Mouse (Mus musculus) hindbrain, postnatal 0 days (tissue): ENCODE results near the gene Smok3c. TPM values are rescaled to one million over a fixed set of nuclear protein-coding genes. Genes with fewer than 3 reads are reported as not detected.
A peak's percentile ranks its signal among the peaks of the same experiment; 100 is the strongest.

ENCODE experiments used
- ATAC-seq: fragments of 200-750 bp; cut with Nextera tagmentation; 2 replicates; pipeline ENCODE4 v1.8.0; 2017; ENCODE audit warnings: mild to moderate bottlenecking, moderate TSS enrichment, moderate library complexity
- DNase-seq: peaks from one replicate; pipeline ENCODE4 v3.0.0-alpha.2; 2015; ENCODE audit warnings: low spot score
- H3K27ac ChIP-seq: fragments of 300-500 bp; sonication (generic); 2 replicates; pipeline ENCODE4 v1.5.1; 2014; ENCODE audit warnings: mild to moderate bottlenecking
- H3K27me3 ChIP-seq: fragments of 300-500 bp; sonication (generic); 2 replicates; pipeline ENCODE4 v1.6.1; 2014; ENCODE audit warnings: low read length, mixed read lengths; ENCODE audit not compliant: insufficient read depth
- H3K36me3 ChIP-seq: fragments of 300-500 bp; sonication (generic); 2 replicates; pipeline ENCODE4 v1.6.1; 2014; ENCODE audit warnings: low read length, mixed read lengths; ENCODE audit not compliant: insufficient read depth
- H3K4me1 ChIP-seq: fragments of 300-500 bp; sonication (generic); 2 replicates; pipeline ENCODE4 v1.6.1; 2014; ENCODE audit warnings: antibody characterized with exemption, low read length, mixed read lengths; ENCODE audit not compliant: insufficient read depth
- H3K4me2 ChIP-seq: fragments of 300-500 bp; sonication (generic); 2 replicates; pipeline ENCODE4 v1.6.1; 2014; ENCODE audit warnings: low read depth, mild to moderate bottlenecking, low read length, moderate library complexity, mixed read lengths
- H3K4me3 ChIP-seq: fragments of 300-500 bp; sonication (generic); 2 replicates; pipeline ENCODE4 v1.5.1; 2014; ENCODE audit warnings: low read length
- H3K9ac ChIP-seq: fragments of 300-500 bp; sonication (generic); replicated peaks from 2 replicates; pipeline ENCODE4 v1.6.1; 2014; ENCODE audit warnings: mild to moderate bottlenecking, low read length, moderate library complexity, mixed read lengths
- H3K9me3 ChIP-seq: fragments of 300-500 bp; sonication (generic); 2 replicates; pipeline ENCODE4 v1.6.1; 2016; ENCODE audit warnings: low read length, mixed read lengths
- CTCF ChIP-seq: IDR thresholded peaks from 2 replicates; pipeline ENCODE4 v1.5.1; 2016; ENCODE audit warnings: antibody characterized with exemption, control low read depth, low read depth
- WGBS: fragments of 180-500 bp; shearing (Covaris S2); extraction: QIAGEN DNeasy Blood & Tissue Kit; methylation state at CpG from one replicate; pipeline ENCODE4 v1.1.7; 2014; 5-methylcytosine and 5-hydroxymethylcytosine counted together
- polyA plus RNA-seq: library from polyadenylated mRNA; unstranded; fragments of >200 nt; fragmentation: Nextera tagmentation; extraction: Ambion mirVana; gene quantifications from 2 replicates; pipeline ENCODE4 v1.2.1, GENCODE M21; 2015
- total RNA-seq: library from RNA; depleted of rRNA; stranded (reverse); fragments of >200 nt; gene quantifications from 2 replicates; pipeline ENCODE4 v1.2.3, GENCODE M21; 2014

Gene Smok3c
- total and polyA plus RNA-seq, 2 experiments from 2014 or later: not detected

- Histone ChIP-seq H3K27me3 (no peaks in the 10 kb centered on the region), H3K36me3 (no peaks in the 10 kb centered on the region), H3K4me2 (peak overlapping the region; percentile 69), H3K9me3 (no peaks in the 10 kb centered on the region), H3K9ac (peak overlapping the region; percentile 98), H3K4me3 (peak overlapping the region; percentile 99), H3K4me1 (no peaks in the 10 kb centered on the region), H3K27ac (no peak overlapping the region)
- 71% methylated on average over 2 of the region's 2 CpGs for WGBS
- ATAC-seq (peak; percentile 19; the same call in 1 of the 2 replicates), DNase-seq (peak; percentile 5)
- TF ChIP-seq CTCF: no peak
These were observed 31.5 kb downstream of the Smok3c start for GRCm38 (mm10) chr5:138084507-138084906.

GRCm38 (mm10) chr5:138084996-138085395, 32.0 kb downstream of the Smok3c start, which contains the start of gene Zkscan1:
Zkscan1 (plus strand) TSS chr5:138085084.
- DNase-seq (peak; percentile 94), ATAC-seq (peak; percentile 98)
- WGBS: 0% methylated on average over 27 of the region's 27 CpGs
- Histone ChIP-seq H3K9me3 (no peaks in the 10 kb centered on the region), H3K9ac (peak within 1 kb of the TSS; percentile 98), H3K4me1 (no peaks in the 10 kb centered on the region), H3K36me3 (no peaks in the 10 kb centered on the region), H3K4me2 (peak within 1 kb of the TSS; percentile 69), H3K27me3 (no peaks in the 10 kb centered on the region), H3K27ac (peak within 1 kb of the TSS; percentile 95), H3K4me3 (peak within 1 kb of the TSS; percentile 99)
- TF ChIP-seq CTCF: no peak

DNA sequence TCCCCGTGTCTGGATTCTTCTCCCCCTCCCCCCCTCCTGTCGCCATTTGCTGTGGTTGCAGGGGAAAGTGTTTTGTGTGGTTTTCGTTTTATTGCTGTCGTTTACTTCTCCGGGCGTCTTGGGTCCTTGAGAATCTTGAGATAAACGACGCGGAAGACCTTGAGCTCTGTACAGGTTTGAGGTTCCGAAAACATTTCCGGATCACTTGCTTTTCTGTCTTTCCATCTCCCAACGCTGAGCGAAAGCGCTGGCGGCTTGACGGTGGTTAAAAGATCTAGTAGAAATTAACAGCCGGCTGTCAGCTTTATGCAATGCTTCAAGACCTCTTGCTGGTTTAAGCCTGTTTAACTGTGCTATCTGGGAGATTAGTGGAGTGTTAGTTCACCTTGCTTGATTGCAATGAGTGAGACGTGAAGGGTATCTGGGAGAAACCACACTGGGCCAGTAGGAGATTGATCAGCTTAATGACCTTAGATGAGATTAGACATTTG, 32.5 kb downstream of the Smok3c start:
- peak overlapping the region; percentile 69 for H3K4me2 ChIP-seq
- no peaks in the 10 kb centered on the region for H3K27me3 ChIP-seq
- TF ChIP-seq CTCF: no peak
- peak overlapping the region; percentile 99 for H3K4me3 ChIP-seq
- peak overlapping the region; percentile 95 for H3K27ac ChIP-seq
- WGBS: under 1% methylated on average over 18 of the region's 18 CpGs
- no peaks in the 10 kb centered on the region for H3K4me1 ChIP-seq
- H3K36me3 ChIP-seq: no peaks in the 10 kb centered on the region
- no peaks in the 10 kb centered on the region for H3K9me3 ChIP-seq
- DNase-seq (peak; percentile 37), ATAC-seq (no peak; the same call in none of the 2 replicates)
- peak overlapping the region; percentile 98 for H3K9ac ChIP-seq

DNA sequence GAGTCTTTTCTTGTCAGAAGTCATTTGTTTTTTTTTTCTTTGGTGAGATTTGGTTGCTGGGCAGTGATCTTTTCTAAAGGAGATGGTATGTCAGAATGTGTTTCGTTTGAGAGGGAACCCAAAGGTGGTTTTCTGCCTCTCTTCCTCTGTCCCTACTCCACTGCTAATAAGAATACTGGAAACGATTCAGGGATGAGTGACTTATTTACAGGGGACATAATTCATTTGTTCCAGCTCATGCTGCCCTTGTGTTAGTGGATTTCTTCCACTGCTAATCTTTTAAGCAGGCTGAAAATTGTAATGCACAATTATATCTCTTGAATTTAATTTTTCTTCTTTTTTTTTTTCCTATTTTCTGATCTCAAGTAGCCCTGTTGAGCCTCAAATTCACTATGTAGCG, 33.8 kb downstream of the Smok3c start:
- no peak overlapping the region for H3K9ac ChIP-seq
- WGBS: 64% methylated on average over 3 of the region's 3 CpGs

GRCm38 (mm10) chr5:138088366-138088765, 35.4 kb downstream of the Smok3c start:
- Histone ChIP-seq H3K4me2 (no peak overlapping the region), H3K9me3 (no peaks in the 10 kb centered on the region), H3K4me1 (no peaks in the 10 kb centered on the region), H3K36me3 (peaks cover 3% of the 10 kb centered on the region; the same call in 1 of the 2 replicates), H3K27ac (no peak overlapping the region), H3K4me3 (no peak overlapping the region), H3K9ac (no peak overlapping the region), H3K27me3 (no peaks in the 10 kb centered on the region)
- no peak for ATAC-seq
- WGBS: 86% methylated on average over 3 of the region's 3 CpGs
- TF ChIP-seq CTCF: no peak
- no peak for DNase-seq

More for the DNA sequence above, 33.8 kb downstream of the Smok3c start:
- H3K27ac ChIP-seq: no peak overlapping the region
- no peaks in the 10 kb centered on the region for H3K4me1 ChIP-seq
- H3K27me3 ChIP-seq: no peaks in the 10 kb centered on the region
- peak overlapping the region; percentile 99; the same call in 1 of the 2 replicates for H3K4me3 ChIP-seq
- no peak for TF ChIP-seq CTCF
- DNase-seq (no peak), ATAC-seq (no peak)
- peak overlapping the region; percentile 69 for H3K4me2 ChIP-seq
- no peaks in the 10 kb centered on the region for H3K36me3 ChIP-seq
- no peaks in the 10 kb centered on the region for H3K9me3 ChIP-seq

DNA sequence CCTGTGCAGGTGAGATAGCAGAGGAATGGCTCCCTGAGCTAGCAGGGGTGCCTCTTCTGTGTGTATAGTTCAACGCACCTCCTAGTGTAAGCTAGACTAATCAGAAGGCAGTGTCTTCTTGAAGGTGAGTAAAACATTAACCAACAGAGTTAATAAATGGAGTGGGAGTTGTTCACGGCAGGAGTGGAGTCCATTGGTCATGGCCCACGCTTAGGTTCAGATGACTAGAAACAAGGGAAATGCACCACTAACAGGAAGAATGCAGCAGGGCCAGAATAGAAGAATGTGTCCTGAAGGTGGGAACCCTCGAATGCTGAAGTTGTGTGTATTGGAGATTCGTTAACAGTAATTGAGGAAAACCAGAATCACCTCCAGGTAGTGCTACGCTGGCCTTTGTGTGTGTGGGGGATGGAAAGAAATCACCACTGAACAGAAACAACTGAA, 36.1 kb downstream of the Smok3c start:
- DNase-seq: no peak
- WGBS: 81% methylated on average over 6 of the region's 6 CpGs
- ATAC-seq: no peak

GRCm38 (mm10) chr5:138090271-138090670, 37.3 kb downstream of the Smok3c start:
- Histone ChIP-seq H3K36me3 (peaks cover 21% of the 10 kb centered on the region), H3K4me1 (no peaks in the 10 kb centered on the region), H3K27me3 (no peaks in the 10 kb centered on the region), H3K9me3 (no peaks in the 10 kb centered on the region), H3K27ac (no peak overlapping the region), H3K9ac (no peak overlapping the region), H3K4me3 (no peak overlapping the region), H3K4me2 (no peak overlapping the region)
- DNase-seq (peak; percentile 46), ATAC-seq (no peak)
- 72% methylated on average over 3 of the region's 3 CpGs for WGBS
- TF ChIP-seq CTCF: peak; percentile 57

More for the DNA sequence above, 36.1 kb downstream of the Smok3c start:
- no peak overlapping the region for H3K9ac ChIP-seq
- no peak overlapping the region for H3K4me3 ChIP-seq
- no peaks in the 10 kb centered on the region for H3K9me3 ChIP-seq
- H3K4me2 ChIP-seq: no peak overlapping the region
- H3K36me3 ChIP-seq: peaks cover 10% of the 10 kb centered on the region
- no peaks in the 10 kb centered on the region for H3K27me3 ChIP-seq
- TF ChIP-seq CTCF: no peak
- H3K27ac ChIP-seq: no peak overlapping the region
- no peaks in the 10 kb centered on the region for H3K4me1 ChIP-seq
